Mouse (Mus musculus): ENCODE results near the gene Mcfd2. TPM values are rescaled to one million over a fixed set of nuclear protein-coding genes. Genes with fewer than 3 reads are reported as not detected.

Gene Mcfd2
- polyA plus RNA-seq, 1 experiment from 2014 or later, result 93.9 TPM

- H3K9me3 ChIP-seq (ENCODE audit: control insufficient read depth, low read length), result no peaks in the 10 kb centered on the region
- no peak overlapping the region for H3K4me2 ChIP-seq (ENCODE audit: low read length)
- 70% methylated on average over 2 of the region's 2 CpGs for WGBS
- ATAC-seq (replicated peaks; ENCODE audit: low FRiP score, low TSS enrichment, low read depth), result no peak
- no peaks in the 10 kb centered on the region for H3K4me1 ChIP-seq (replicated peaks; ENCODE audit: control insufficient read depth, insufficient read depth, low read length)
- no peak for DNase-seq (ENCODE audit: low spot score)
- H3K9ac ChIP-seq (ENCODE audit: low read length), result no peak overlapping the region
- H3K27ac ChIP-seq (ENCODE audit: low read depth), result no peak overlapping the region
- no peaks in the 10 kb centered on the region for H3K27me3 ChIP-seq (replicated peaks; ENCODE audit: control insufficient read depth, insufficient read depth, low read length)
- no peaks in the 10 kb centered on the region for H3K36me3 ChIP-seq (ENCODE audit: control insufficient read depth, insufficient read depth, low read length)
- H3K4me3 ChIP-seq (ENCODE audit: low read depth, low read length), result no peak overlapping the region
Measured at GRCm38 (mm10) chr17:87210525-87210924, 55.2 kb downstream of the Mcfd2 start.

GRCm38 (mm10) chr17:87206885-87207284 is 58.9 kb downstream of the Mcfd2 start:
- H3K4me3 ChIP-seq (ENCODE audit: low read depth, low read length), result no peak overlapping the region
- no peaks in the 10 kb centered on the region for H3K36me3 ChIP-seq (ENCODE audit: control insufficient read depth, insufficient read depth, low read length)
- H3K4me1 ChIP-seq (replicated peaks; ENCODE audit: control insufficient read depth, insufficient read depth, low read length), result peaks cover 16% of the 10 kb centered on the region
- no peak overlapping the region for H3K4me2 ChIP-seq (ENCODE audit: low read length)
- H3K9me3 ChIP-seq (ENCODE audit: control insufficient read depth, low read length), result no peaks in the 10 kb centered on the region
- H3K9ac ChIP-seq (ENCODE audit: low read length), result no peak overlapping the region
- no peaks in the 10 kb centered on the region for H3K27me3 ChIP-seq (replicated peaks; ENCODE audit: control insufficient read depth, insufficient read depth, low read length)
- DNase-seq (ENCODE audit: low spot score), result no peak
- 51% methylated on average over 2 of the region's 2 CpGs for WGBS
- ATAC-seq (replicated peaks; ENCODE audit: low FRiP score, low TSS enrichment, low read depth), result no peak
- H3K27ac ChIP-seq (ENCODE audit: low read depth), result no peak overlapping the region

Other genes starting within 250 kb of the Mcfd2 start
- gene Pigf, start 240.5 kb downstream of the Mcfd2 start, polyA plus RNA-seq (2014; fragmentation: Nextera tagmentation; extraction: Ambion mirVana), result 42.1 and 43.8 TPM in 2 replicates
- gene Cript, start 240.4 kb downstream of the Mcfd2 start, polyA plus RNA-seq (2014; fragmentation: Nextera tagmentation; extraction: Ambion mirVana), result 126 and 136 TPM in 2 replicates
- gene Socs5, start 158.3 kb downstream of the Mcfd2 start, polyA plus RNA-seq (2014; fragmentation: Nextera tagmentation; extraction: Ambion mirVana), result 11.6 and 14.1 TPM in 2 replicates
- 11.2 and 11.9 TPM in 2 replicates for gene Ttc7, start 17.0 kb upstream of the Mcfd2 start, polyA plus RNA-seq (2014; fragmentation: Nextera tagmentation; extraction: Ambion mirVana)
- gene Stpg4, start 161.8 kb upstream of the Mcfd2 start, polyA plus RNA-seq (2014; fragmentation: Nextera tagmentation; extraction: Ambion mirVana), result not detected in 2 replicates
- 1,068 and 1,168 TPM in 2 replicates for gene Calm2, start 181.0 kb upstream of the Mcfd2 start, polyA plus RNA-seq (2014; fragmentation: Nextera tagmentation; extraction: Ambion mirVana)